Mouse (Mus musculus) frontal cortex, postnatal 10 days (tissue): ENCODE data around the gene Fam53b.

Experiments used
- DNase-seq, 2 experiments: peaks; one replicate each; pipeline ENCODE4 v3.0.0; 2022; ENCODE audit warnings: low spot score in 2 of 2, mixed read lengths in 1 of 2

Fam53b gene

GRCm38 (mm10) chr7:132810879-132811278, 2.8 kb downstream of the Fam53b start:
- peak; percentile 76 to 85 for DNase-seq

DNA sequence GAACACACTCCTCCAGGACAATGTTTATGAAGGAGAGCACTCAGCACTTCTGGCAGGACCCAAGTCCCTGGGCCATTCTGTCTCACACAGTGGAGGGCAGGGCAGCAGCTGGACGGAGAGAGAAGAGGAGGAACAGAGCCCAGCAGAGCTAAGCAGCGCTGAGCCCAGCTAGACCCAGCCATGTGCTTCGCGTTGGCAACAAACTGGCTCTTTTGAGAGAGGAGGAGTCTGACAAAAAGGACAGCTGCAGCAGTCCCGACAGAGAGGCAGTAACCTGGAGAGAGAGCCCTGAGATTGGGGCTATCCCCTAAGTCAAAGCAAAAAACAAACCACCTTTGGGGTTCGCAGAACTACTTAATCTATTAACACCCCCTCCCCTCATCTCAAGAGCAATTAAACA, 3.3 kb downstream of the Fam53b start:
- DNase-seq: peak in 1 of 2 experiments; percentile 46

GRCm38 (mm10) chr7:132809721-132810120, 4.0 kb downstream of the Fam53b start:
- no peak for DNase-seq

GRCm38 (mm10) chr7:132808841-132809682, 4.6 kb downstream of the Fam53b start:
- DNase-seq: no peak

DNA sequence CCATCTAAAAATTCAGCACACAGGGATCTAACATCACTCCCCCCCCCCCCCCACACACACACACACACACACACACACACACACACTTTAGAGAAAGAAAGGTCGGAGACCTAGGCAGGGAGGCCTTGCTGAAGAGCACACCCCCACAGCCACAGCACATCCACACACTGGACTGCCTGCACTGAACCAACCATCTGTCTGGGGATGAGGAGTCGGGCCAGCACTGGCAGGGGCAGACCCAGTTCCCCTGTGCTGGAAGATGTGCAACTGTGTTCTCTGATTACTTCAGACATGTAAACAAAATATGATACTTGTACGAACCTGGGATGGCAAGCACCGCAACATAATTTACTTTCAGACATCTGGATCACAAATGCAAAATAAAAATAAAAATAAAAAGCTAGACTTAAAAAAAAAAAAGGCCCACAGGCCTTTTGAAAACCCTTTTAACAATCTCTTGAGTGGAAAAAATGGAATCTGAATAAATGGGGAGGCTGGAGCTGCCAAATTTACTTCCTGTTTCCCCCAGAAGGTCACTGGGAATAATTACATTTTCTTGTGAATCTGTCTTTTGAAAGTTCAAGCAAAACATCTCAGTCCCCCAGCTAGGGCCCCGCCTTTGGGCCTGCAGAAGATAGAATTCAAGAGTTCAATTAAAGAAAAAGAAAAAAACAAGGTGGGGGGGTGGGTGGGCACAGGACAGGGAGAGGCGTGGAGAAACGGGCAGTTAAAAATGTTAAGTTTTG, 5.5 kb downstream of the Fam53b start:
- no peak for DNase-seq

DNA sequence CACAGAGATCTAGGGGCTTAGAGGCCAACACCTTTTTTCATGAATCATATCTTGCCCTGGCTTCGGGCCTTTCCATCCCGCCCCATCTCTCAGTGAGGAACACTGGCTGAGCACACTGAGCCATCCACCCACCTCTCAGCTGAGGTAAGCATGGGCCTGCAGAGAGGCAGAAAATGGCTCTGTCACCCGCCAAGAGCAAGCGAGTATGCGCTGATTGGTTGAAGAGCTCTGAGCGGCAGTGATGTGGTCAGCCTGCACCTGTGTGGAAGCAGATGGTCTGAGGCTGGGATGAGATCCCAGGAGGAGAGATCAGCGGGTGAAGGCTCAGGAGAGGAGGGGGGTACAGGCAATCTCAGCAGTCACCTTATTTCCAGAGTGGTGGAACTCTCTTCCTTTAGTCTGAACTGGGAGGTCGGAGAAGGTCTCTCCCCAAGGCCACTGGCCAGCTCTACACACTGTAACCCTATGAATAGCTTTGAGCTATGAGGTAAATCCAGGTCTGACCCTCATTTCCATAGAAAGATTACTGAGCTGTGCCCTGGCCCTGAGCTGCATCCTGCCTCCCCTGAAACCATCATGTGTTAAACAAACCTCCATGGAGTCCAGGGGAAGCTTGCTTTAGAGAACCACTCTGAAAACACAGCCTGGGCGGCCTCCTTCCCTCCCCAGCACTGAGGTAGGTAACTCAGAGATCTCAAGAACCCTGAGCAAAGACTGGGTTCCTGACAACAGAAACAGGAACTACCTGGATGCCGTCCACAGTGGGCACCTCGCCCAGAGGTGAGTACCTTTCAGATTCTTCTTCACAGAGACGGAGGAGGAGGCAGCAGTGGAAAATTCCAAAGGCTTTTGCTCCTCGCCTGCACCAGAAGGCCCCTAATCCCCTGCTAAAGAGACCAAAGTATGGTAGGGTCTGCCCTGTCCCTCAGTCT, 6.5 kb downstream of the Fam53b start:
- no peak for DNase-seq

DNA sequence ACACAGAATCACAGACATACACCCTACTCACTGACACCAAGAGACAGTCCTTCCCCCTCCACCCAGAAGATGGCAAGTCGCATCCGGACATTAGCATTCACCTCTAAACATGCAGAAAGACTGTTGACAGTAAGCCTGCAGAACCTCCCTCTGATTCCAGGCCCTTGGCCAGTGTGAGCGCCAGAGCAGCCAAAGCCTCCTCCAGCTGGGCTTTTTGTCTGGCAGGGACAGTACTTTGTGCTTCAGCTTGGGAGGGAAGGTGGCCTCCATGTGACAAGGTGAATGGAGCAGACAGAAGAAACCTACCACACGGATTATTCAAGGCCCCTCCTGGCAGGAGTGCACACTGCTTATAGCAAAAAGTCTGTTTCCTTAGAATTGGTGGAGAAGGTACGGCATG, 7.4 kb downstream of the Fam53b start:
- no peak for DNase-seq

DNA sequence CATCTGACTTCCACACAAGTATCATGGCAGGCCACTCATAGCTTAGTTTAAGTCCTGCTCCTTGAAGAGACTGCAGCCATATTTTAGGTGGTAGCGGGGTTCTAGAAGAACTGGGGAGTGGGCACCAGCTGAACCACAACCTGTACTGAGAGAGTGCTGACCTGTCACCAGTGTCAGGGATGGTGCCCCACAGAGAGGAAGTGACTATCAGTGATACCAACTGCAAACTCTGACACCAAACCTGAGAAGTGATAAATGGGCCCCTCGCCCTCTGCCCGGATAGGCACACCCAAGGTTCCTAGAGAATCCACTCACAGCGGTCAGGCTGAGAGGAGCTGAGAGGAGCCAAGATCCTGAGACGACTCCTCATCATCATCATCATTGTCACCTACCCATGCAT, 8.7 kb downstream of the Fam53b start:
- no peak for DNase-seq

DNA sequence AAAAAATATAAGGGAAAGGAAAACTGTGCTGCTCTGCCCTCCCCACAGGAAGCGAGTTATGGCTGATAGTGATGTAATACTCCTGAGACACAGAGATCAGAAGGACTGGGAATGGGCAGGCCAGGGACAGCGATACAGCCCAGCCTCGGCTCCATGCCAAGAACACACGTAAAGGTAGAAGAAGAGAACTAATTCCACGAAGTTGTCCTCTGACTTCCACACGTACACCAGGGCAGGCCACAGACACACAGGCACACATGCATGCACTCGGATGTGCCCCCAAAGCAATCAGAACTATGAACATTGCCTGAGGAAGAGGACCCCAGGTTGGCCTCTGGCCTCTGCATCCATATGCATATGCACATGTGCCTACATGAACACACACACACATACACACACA, 9.2 kb downstream of the Fam53b start:
- no peak for DNase-seq

DNA sequence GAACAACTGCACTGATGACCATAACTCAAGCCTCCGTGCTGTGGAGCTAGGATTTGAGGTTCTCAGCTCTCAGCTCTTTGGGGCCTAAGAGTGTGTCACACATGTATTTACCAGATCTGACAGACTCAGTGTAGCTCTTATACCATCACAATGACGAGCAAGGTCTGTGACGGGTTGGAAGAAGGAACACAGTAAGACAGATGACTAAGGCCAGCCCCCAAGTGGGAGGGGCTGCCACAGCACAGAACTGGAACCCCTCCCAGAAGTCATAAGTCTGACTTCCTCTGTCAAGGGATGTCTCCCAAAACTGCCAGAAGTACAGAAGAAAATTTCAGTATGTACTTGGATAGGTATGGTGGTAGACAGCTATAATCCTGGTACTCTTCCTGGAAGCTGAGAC, 9.7 kb downstream of the Fam53b start:
- no peak for DNase-seq

DNA sequence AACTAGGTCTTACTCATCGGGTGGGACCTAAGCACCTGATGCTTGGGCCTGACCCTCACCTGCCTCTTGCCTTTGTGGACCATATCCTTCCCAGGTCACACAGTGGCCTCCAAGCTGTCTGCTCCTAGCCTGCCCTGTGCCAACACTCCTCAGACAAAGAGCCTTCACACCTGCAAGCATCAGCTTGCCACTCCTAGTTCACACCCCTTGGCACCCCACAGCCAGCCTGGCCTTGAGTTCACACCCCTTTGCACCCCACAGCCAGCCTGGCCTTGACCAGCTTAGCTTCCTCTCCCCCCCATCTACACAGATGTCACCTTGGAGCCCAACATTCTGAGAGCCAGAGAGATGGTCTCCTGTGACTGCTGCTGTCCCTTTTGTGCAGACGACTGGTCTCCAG, 10.3 kb downstream of the Fam53b start:
- DNase-seq: no peak

DNA sequence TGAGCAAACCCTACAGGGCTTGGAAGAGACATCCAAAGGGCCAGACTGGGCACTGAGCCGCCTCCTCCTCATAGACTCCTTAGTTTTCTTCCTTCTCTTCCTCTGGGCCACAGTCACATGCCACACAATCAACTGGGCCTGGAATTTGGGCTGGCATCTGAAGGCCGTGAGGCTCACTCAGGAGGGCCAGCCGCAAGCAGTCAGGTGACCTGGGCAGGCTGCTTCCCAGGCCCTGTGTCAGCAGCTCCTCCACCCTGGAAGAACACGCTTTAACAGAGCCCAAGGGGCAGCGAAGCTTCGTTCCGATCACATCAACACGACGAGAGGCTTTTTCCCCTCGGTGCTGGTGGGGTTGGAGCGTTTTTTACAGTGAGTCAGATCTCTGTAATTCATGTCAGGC, 11.0 kb downstream of the Fam53b start:
- no peak for DNase-seq

DNA sequence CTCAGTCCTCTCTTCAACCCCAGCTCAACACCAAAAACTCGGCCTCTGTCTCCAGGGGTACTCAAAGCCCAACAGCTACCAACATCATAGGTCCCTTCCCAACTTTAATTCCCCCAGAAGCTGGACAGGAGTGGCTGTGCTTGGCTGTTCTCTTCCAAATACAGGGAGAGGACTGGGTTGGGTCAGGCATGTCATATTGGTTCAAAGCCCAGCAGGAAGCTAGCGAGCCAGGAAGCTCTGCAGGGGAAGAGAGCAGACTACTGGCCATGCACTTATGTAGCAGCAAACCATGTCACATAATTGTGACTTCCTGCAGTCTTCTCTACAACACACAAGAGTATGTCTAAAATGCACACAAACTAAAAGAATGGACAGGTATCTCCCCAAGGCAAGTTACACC, 11.6 kb downstream of the Fam53b start:
- no peak for DNase-seq

GRCm38 (mm10) chr7:132801509-132801908, 12.2 kb downstream of the Fam53b start:
- DNase-seq: no peak

GRCm38 (mm10) chr7:132800868-132801267, 12.8 kb downstream of the Fam53b start:
- DNase-seq: no peak

- no peak for DNase-seq
These were observed 14.3 kb downstream of the Fam53b start for GRCm38 (mm10) chr7:132799119-132800016.

- DNase-seq: no peak
These were observed 18.5 kb downstream of the Fam53b start for GRCm38 (mm10) chr7:132795141-132795540.

GRCm38 (mm10) chr7:132793467-132793866, 20.2 kb downstream of the Fam53b start:
- no peak for DNase-seq

DNA sequence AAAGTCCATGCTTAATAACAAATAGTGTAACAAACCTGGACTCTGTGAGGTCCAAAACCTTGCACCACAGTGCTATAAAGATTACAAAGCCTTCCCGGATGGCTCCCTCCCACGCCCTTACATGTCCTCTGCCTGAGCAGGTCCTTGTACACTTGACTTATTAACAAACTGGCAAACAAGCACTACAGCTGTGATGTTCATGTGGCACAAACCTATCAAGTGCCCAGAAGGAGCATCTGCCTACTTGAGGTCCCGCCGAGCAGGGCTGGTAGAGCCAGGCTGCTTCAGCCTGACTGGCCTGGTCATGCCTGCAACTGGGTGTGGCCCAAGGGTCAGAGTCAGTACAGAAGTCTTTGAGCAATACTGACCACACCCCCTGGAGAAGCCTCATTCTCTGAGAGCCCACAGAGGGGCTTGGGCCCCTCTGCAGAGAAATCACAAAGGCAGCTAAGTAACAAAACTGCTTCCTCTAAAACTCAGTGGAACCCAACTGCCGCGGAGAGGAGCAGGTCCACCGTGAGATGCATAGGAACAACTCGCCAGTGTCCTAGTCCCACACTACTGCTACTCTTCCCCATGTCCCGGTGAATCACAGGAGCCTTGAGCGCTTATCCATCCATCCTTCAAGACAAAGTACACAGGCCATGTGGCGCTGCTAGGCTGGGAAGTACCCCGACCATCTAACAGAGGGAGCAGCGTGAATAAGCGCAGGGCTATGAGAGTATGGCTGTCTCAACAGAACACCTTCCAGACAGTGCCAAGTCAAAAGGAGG, 23.1 kb downstream of the Fam53b start:
- no peak for DNase-seq

DNA sequence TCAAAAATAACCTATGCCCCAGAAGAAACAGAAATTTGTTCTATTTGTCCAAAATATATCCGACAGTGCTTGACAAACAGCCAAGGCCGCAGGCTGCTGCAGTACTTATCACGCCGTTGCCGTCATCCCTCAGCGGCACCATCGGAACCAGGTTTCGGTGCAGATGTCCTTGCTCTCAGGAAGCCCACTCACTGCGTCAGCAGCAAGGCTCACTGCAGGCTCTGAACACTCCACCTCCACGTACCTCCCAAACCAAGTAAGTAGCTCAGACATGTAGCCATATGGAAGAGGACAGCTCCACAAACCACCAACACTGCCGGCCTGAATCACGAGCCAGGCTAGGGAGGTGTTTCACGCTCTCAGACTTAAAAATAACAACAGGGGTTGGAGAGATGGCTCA, 24.9 kb downstream of the Fam53b start:
- DNase-seq: peak in 1 of 2 experiments; percentile 65
